Mouse (Mus musculus) megakaryocyte, embryonic 14.5 days (primary cell): ENCODE measurements at regions not wholly inside any gene's neighbourhood (a gene's known extent, or its start where the extent isn't known, plus 50 kb on each side); places are given as distances from the start of the nearest gene placed in this dataset.

Source experiments
- H3K27me3 ChIP-seq: replicated peaks from 2 replicates; pipeline ENCODE3; 2012; ENCODE audit warnings: inconsistent platforms
- H3K36me3 ChIP-seq: replicated peaks from 2 replicates; pipeline ENCODE3; 2012; ENCODE audit warnings: low read length, inconsistent platforms, mixed read lengths
- H3K4me1 ChIP-seq: 2 replicates; pipeline ENCODE4 v1.6.1; 2012; ENCODE audit warnings: inconsistent platforms
- H3K4me3 ChIP-seq: replicated peaks from 2 replicates; pipeline ENCODE3; 2012; ENCODE audit warnings: moderate library complexity, mild to moderate bottlenecking, inconsistent platforms
- H3K9me3 ChIP-seq: 2 replicates; pipeline ENCODE4 v1.6.1; 2012; ENCODE audit warnings: inconsistent platforms
- FLI1 ChIP-seq: IDR thresholded peaks from 2 replicates; pipeline ENCODE4 v1.6.1; 2012; ENCODE audit warnings: low read length, inconsistent platforms, mixed read lengths
- GATA1 ChIP-seq: IDR thresholded peaks from 3 replicates; pipeline ENCODE4 v1.6.1; 2012; ENCODE audit warnings: mixed read lengths, low read length, inconsistent platforms, borderline replicate concordance

- no peaks in the 10 kb centered on the region for H3K27me3 ChIP-seq
- H3K9me3 ChIP-seq = peaks cover 15% of the 10 kb centered on the region; the same call in 1 of the 2 replicates
- no peaks in the 10 kb centered on the region for H3K4me1 ChIP-seq
- H3K4me3 ChIP-seq = no peak overlapping the region
- TF ChIP-seq GATA1 = no peak
- no peak for TF ChIP-seq FLI1
- H3K36me3 ChIP-seq = no peaks in the 10 kb centered on the region
Measured at GRCm38 (mm10) chr1:77998727-77999126, 198.2 kb downstream of the Pax3 start.

- Histone ChIP-seq H3K9me3 (no peaks in the 10 kb centered on the region), H3K36me3 (no peaks in the 10 kb centered on the region), H3K4me1 (no peaks in the 10 kb centered on the region), H3K27me3 (no peaks in the 10 kb centered on the region), H3K4me3 (no peak overlapping the region)
- TF ChIP-seq FLI1 (no peak), GATA1 (no peak)
Measured at GRCm38 (mm10) chr1:77981528-77981927, 215.4 kb downstream of the Pax3 start.

DNA sequence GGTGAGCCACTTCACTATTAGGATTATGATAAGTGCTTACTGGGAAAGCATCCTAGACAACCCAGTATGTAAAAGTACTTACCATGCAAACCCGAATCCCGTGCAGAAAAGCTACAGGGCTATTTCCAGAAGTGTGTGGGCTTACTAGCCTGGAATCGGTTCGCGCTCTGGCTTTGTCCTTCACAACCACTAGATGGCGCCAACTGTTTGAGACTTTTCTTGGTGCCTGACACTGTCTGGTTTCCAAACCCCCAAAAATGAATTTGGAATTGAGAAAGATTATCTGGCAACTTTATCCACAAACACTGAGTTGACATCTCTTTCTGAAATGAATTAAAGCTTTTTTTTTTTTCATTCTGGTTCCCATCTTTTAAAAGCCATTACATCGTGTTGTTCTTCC, 218.2 kb downstream of the Pax3 start:
- Histone ChIP-seq H3K36me3 (no peaks in the 10 kb centered on the region), H3K4me1 (no peaks in the 10 kb centered on the region), H3K4me3 (no peak overlapping the region), H3K9me3 (no peaks in the 10 kb centered on the region), H3K27me3 (no peaks in the 10 kb centered on the region)
- TF ChIP-seq GATA1 (no peak), FLI1 (no peak)

- Histone ChIP-seq H3K27me3 (no peaks in the 10 kb centered on the region), H3K4me3 (no peak overlapping the region), H3K36me3 (no peaks in the 10 kb centered on the region), H3K9me3 (no peaks in the 10 kb centered on the region), H3K4me1 (no peaks in the 10 kb centered on the region)
- TF ChIP-seq FLI1 = no peak
- no peak for TF ChIP-seq GATA1
Measured at GRCm38 (mm10) chr1:77975941-77976340, 221.0 kb downstream of the Pax3 start.

GRCm38 (mm10) chr1:77972301-77972717, 224.6 kb downstream of the Pax3 start:
- no peaks in the 10 kb centered on the region for H3K9me3 ChIP-seq
- H3K4me3 ChIP-seq = no peak overlapping the region
- no peaks in the 10 kb centered on the region for H3K4me1 ChIP-seq
- H3K27me3 ChIP-seq = no peaks in the 10 kb centered on the region
- H3K36me3 ChIP-seq = no peaks in the 10 kb centered on the region
- no peak for TF ChIP-seq FLI1
- TF ChIP-seq GATA1 = no peak

- Histone ChIP-seq H3K4me3 (no peak overlapping the region), H3K27me3 (no peaks in the 10 kb centered on the region), H3K36me3 (no peaks in the 10 kb centered on the region), H3K4me1 (no peaks in the 10 kb centered on the region), H3K9me3 (peaks cover 6% of the 10 kb centered on the region)
- TF ChIP-seq GATA1 (no peak), FLI1 (no peak)
Measured at GRCm38 (mm10) chr1:77964656-77965335, 232.1 kb downstream of the Pax3 start.

- no peak for TF ChIP-seq FLI1
- no peak for TF ChIP-seq GATA1
- Histone ChIP-seq H3K4me3 (no peak overlapping the region), H3K36me3 (no peaks in the 10 kb centered on the region), H3K27me3 (no peaks in the 10 kb centered on the region), H3K9me3 (peaks cover under 1% of the 10 kb centered on the region), H3K4me1 (no peaks in the 10 kb centered on the region)
Measured at GRCm38 (mm10) chr1:77959309-77959708, 237.6 kb downstream of the Pax3 start.

GRCm38 (mm10) chr1:77957156-77957767, 239.7 kb downstream of the Pax3 start:
- Histone ChIP-seq H3K4me1 (no peaks in the 10 kb centered on the region), H3K4me3 (no peak overlapping the region), H3K36me3 (no peaks in the 10 kb centered on the region), H3K27me3 (no peaks in the 10 kb centered on the region), H3K9me3 (no peaks in the 10 kb centered on the region)
- no peak for TF ChIP-seq FLI1
- TF ChIP-seq GATA1 = no peak

GRCm38 (mm10) chr1:77947894-77948293, 249.0 kb downstream of the Pax3 start:
- H3K27me3 ChIP-seq = no peaks in the 10 kb centered on the region
- TF ChIP-seq FLI1 = no peak
- no peak for TF ChIP-seq GATA1

GRCm38 (mm10) chr1:77944327-77944645, 252.6 kb downstream of the Pax3 start:
- no peaks in the 10 kb centered on the region for H3K27me3 ChIP-seq
- H3K36me3 ChIP-seq = no peaks in the 10 kb centered on the region
- H3K4me3 ChIP-seq = no peak overlapping the region
- no peaks in the 10 kb centered on the region for H3K9me3 ChIP-seq
- no peaks in the 10 kb centered on the region for H3K4me1 ChIP-seq
- TF ChIP-seq GATA1 (no peak), FLI1 (no peak)

More at GRCm38 (mm10) chr1:77947894-77948293, 249.0 kb downstream of the Pax3 start:
- no peaks in the 10 kb centered on the region for H3K4me1 ChIP-seq
- H3K36me3 ChIP-seq = no peaks in the 10 kb centered on the region
- no peaks in the 10 kb centered on the region; the same call in 1 of the 2 replicates for H3K9me3 ChIP-seq
- no peak overlapping the region for H3K4me3 ChIP-seq
